Mouse (Mus musculus) neutrophil, adult 5-6 weeks (primary cell): ENCODE measurements around the gene Tradd. TPM values are rescaled to one million over a fixed set of nuclear protein-coding genes. Genes with fewer than 3 reads are reported as not detected.

Experiments used
- ATAC-seq: fragments of 151-379, 151-347 bp; 2 replicates; pipeline ENCODE4 v1.8.0; 2017; ENCODE audit warnings: mild to moderate bottlenecking, moderate TSS enrichment; ENCODE audit not compliant: insufficient number of reproducible peaks, poor library complexity, low FRiP score, severe bottlenecking; ENCODE audit errors: extremely low read depth
- total RNA-seq: library from RNA; stranded (forward); fragments of 200-1000 nt; gene quantifications from 2 replicates; pipeline ENCODE4 v1.2.3, GENCODE M21; 2017

The Tradd gene
- total RNA-seq, 1 experiment from 2014 or later, result 19.2 TPM

DNA sequence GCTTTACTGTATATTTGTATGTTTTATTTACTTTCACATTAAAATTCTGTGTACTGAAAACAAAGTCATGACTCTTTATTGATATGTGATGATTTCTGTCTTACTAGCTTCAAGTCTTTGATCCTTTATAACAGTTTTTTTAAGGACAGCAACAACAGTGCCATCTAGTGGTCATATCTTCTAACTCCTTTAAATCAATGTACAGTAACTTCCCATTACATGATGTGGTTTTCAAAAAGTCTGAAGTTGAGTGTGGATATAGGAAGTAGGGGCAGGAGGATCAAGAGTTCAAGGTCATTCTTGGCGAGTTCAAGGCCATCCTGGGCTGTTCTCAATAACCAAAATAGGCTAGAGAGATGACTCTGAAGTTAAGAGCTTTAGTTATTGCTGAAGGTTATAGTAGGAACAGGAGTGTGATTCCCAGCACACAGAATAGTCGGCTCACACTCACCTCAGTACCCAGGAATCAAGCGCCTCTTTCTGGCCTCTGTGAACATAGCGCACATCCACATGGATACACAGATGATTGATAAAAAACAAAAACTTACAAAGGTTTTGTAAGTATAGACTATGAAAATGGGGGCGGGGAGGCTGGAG lies 46.4 kb downstream of the Tradd start:
- ATAC-seq, result peak; percentile 63

DNA sequence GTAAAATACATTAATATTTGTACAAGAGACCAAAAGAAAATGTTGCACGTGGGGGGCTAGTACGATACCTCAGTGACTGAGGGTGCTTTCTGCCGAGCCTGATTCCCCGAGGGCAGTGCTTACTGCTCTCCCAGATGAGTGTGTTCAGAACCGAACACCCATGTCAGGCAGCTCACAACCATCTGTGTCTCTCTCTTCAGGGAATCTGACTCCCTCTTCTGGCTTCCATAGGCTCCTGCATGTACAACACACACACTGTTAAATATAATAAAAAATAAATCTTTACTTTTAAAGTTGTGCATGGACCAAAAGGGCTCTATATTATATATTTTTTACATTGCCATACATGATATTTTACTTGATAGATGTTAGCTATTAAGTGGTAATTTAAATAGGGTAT lies 50.3 kb downstream of the Tradd start:
- no peak for ATAC-seq

DNA sequence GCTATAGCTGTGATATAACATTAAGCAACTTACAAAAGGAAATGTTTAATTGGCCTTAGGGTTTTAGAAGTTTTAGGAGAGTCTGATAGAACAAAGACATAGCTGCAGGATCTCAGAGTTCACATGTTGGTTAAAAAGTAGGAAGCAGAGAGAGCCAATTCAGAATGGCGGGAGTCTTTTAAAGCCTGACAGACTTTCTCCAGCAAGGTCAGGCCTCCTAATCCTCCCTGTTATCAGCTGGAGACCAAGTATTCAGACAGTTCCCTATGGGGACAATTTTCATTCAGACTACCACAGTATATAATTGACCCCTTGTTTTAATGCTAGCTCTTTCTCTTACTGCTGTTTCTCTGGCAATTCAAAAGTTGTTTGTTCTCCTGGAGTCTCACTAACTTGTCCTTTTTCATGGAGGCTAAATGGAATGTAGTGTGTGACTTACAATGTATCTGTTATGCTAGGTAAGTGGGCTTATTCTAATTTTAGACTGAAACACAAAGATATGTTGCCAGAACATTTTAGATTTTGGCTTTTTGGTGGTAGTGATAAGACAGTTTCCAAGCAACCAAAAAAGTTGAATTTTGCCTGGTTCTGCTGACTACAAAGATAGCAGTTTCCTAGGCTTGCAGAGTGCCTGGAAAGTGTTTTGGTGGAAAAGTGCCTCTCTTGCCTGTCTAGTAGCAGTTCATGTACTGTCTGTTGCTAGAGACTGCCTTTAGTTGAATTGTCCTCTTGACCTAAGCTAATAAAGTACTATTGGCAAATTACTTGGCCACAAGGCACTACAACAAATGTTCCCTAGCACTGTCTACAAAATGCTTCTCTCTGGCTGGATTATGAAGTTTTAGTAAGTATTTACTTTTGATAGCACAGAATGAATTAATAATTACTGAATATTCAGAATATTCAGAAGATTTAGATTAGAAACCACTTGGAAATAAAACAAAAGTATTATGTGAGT lies 55.0 kb downstream of the Tradd start:
- ATAC-seq, result no peak

Other genes starting within 250 kb of the Tradd start
- gene Ces3a, start 216.0 kb downstream of the Tradd start, total RNA-seq, result not detected in 2 replicates
- not detected in 2 replicates for gene Ces3b, start 180.9 kb downstream of the Tradd start, total RNA-seq
- not detected in 2 replicates for gene Ces4a, start 132.8 kb downstream of the Tradd start, total RNA-seq
- gene Cbfb, start 93.9 kb downstream of the Tradd start, total RNA-seq, result 130 and 135 TPM in 2 replicates
- 28.0 and 29.0 TPM in 2 replicates for gene D230025D16Rik, start 39.5 kb downstream of the Tradd start, total RNA-seq
- gene B3gnt9, start 9.5 kb downstream of the Tradd start, total RNA-seq, result 0.35 and 0.74 TPM in 2 replicates
- 4.0 and 4.5 TPM in 2 replicates for gene Fbxl8, start within 50 bp of the Tradd start, total RNA-seq
- not detected in 2 replicates for gene Hsf4, start 5.2 kb upstream of the Tradd start, total RNA-seq
- not detected in 2 replicates for gene Nol3, start 11.5 kb upstream of the Tradd start, total RNA-seq
- gene 4931428F04Rik, start 25.3 kb upstream of the Tradd start, total RNA-seq, result 1.2 and 2.7 TPM in 2 replicates
- gene Exoc3l, start 31.5 kb upstream of the Tradd start, total RNA-seq, result 0.49 and 1.3 TPM in 2 replicates
- gene E2f4, start 33.1 kb upstream of the Tradd start, total RNA-seq, result 42.5 and 47.1 TPM in 2 replicates
- gene Elmo3, start 41.0 kb upstream of the Tradd start, total RNA-seq, result 2.9 and 5.0 TPM in 2 replicates
- 3.3 and 4.9 TPM in 2 replicates for gene Lrrc29, start 61.7 kb upstream of the Tradd start, total RNA-seq
- 27.6 and 39.2 TPM in 2 replicates for gene Tmem208, start 61.7 kb upstream of the Tradd start, total RNA-seq
- gene Fhod1, start 83.3 kb upstream of the Tradd start, total RNA-seq, result 21.8 and 22.2 TPM in 2 replicates
- 0.35 and 0.49 TPM in 2 replicates for gene Slc9a5, start 84.2 kb upstream of the Tradd start, total RNA-seq
- gene Plekhg4, start 108.7 kb upstream of the Tradd start, total RNA-seq, result not detected in 2 replicates
- gene Kctd19, start 148.9 kb upstream of the Tradd start, total RNA-seq, result not detected in 2 replicates
- gene Lrrc36, start 149.0 kb upstream of the Tradd start, total RNA-seq, result not detected in 2 replicates
- gene Tppp3, start 206.9 kb upstream of the Tradd start, total RNA-seq, result 4.9 and 9.3 TPM in 2 replicates
- gene Zdhhc1, start 232.3 kb upstream of the Tradd start, total RNA-seq, result 0.47 and 0.86 TPM in 2 replicates